Mouse (Mus musculus) kidney, embryonic 16.5 days (tissue): ENCODE data around the gene Farsa. TPM values are rescaled to one million over a fixed set of nuclear protein-coding genes. Genes with fewer than 3 reads are reported as not detected.
A peak's percentile ranks its signal among the peaks of the same experiment; 100 is the strongest.

Experiments
- ATAC-seq: fragments of 200-750 bp; cut with Nextera tagmentation; 2 replicates; pipeline ENCODE4 v1.8.0; 2017; ENCODE audit warnings: moderate TSS enrichment; ENCODE audit not compliant: low FRiP score, low TSS enrichment
- H3K27ac ChIP-seq: fragments of 300-500 bp; sonication (generic); 2 replicates; pipeline ENCODE4 v1.5.1; 2014; ENCODE audit warnings: low read length
- H3K27me3 ChIP-seq: fragments of 300-500 bp; sonication (generic); 2 replicates; pipeline ENCODE4 v1.6.1; 2014; ENCODE audit warnings: low read length, control low read depth, mixed read lengths; ENCODE audit not compliant: insufficient read depth
- H3K36me3 ChIP-seq: fragments of 300-500 bp; sonication (generic); 2 replicates; pipeline ENCODE4 v1.6.1; 2014; ENCODE audit warnings: low read length, control low read depth, mixed read lengths; ENCODE audit not compliant: insufficient read depth
- H3K4me1 ChIP-seq: fragments of 300-500 bp; sonication (generic); 2 replicates; pipeline ENCODE4 v1.6.1; 2014; ENCODE audit warnings: low read length, control low read depth, mixed read lengths; ENCODE audit not compliant: insufficient read depth
- H3K4me2 ChIP-seq: fragments of 300-500 bp; sonication (generic); replicated peaks from 2 replicates; pipeline ENCODE4 v1.6.1; 2014; ENCODE audit warnings: low read depth, low read length
- H3K4me3 ChIP-seq: fragments of 300-500 bp; sonication (generic); 2 replicates; pipeline ENCODE4 v1.5.1; 2014; ENCODE audit warnings: mild to moderate bottlenecking, low read length
- H3K9ac ChIP-seq: fragments of 300-500 bp; sonication (generic); replicated peaks from 2 replicates; pipeline ENCODE4 v1.6.1; 2014; ENCODE audit warnings: low read length
- H3K9me3 ChIP-seq: fragments of 300-500 bp; sonication (generic); 2 replicates; pipeline ENCODE4 v1.6.1; 2016; ENCODE audit warnings: low read length, control low read depth
- WGBS: fragments of 180-500 bp; shearing (Covaris S2); extraction: QIAGEN DNeasy Blood & Tissue Kit; methylation state at CpG from one replicate; pipeline ENCODE4 v1.1.7; 2014; 5-methylcytosine and 5-hydroxymethylcytosine counted together
- microRNA-seq: library from miRNA; unstranded; fragments of <30 nt; microRNA quantifications from one replicate; pipeline ENCODE4, GENCODE M21; 2016
- polyA plus RNA-seq: library from polyadenylated mRNA; unstranded; fragments of >200 nt; fragmentation: Nextera tagmentation; extraction: Ambion mirVana; gene quantifications from 2 replicates; pipeline ENCODE4 v1.2.1, GENCODE M21; 2015

Gene Farsa
- polyA plus RNA-seq, 1 experiment from 2014 or later, result 120 TPM

- ATAC-seq, result no peak
- H3K27me3 ChIP-seq, result peaks cover 46% of the 10 kb centered on the region
These were observed 58.5 kb downstream of the Farsa start for GRCm38 (mm10) chr8:84915269-84915668.

DNA sequence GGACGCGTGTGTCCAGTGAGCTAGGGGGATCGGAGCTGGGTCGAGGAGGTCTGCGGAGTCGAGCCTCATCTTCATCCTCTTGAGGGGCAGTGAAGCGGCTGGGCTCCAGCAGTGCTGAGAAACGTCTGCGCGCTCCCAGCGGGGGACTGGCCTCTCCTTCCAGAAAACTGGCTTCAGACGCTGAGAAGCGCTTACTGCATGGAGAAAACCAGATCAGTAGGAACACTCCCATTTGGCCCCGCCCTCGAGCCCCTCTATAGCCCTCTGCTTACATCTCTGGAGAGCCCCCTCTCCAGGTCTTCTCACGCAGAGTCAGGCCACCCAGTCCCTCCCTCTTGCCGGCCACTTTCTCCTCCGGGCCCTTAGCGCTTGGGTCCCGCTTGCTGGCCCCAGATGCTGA, 61.0 kb downstream of the Farsa start:
- Histone ChIP-seq H3K4me1 (peaks cover 4% of the 10 kb centered on the region), H3K4me2 (no peak overlapping the region), H3K36me3 (no peaks in the 10 kb centered on the region), H3K4me3 (no peak overlapping the region), H3K9ac (no peak overlapping the region), H3K27ac (no peak overlapping the region), H3K27me3 (peaks cover 24% of the 10 kb centered on the region), H3K9me3 (0 out of 2 replicates have a peak, but pooled peaks cover 2% of the 10 kb centered on the region)
- 24% methylated on average over 20 of the region's 20 CpGs for WGBS
- ATAC-seq, result no peak

More at GRCm38 (mm10) chr8:84915269-84915668, 58.5 kb downstream of the Farsa start:
- Histone ChIP-seq H3K9me3 (0 out of 2 replicates have a peak, but pooled peaks cover 2% of the 10 kb centered on the region), H3K9ac (no peak overlapping the region), H3K36me3 (no peaks in the 10 kb centered on the region), H3K4me2 (no peak overlapping the region), H3K27ac (no peak overlapping the region), H3K4me3 (no peak overlapping the region), H3K4me1 (peaks cover 9% of the 10 kb centered on the region)
- 85% methylated on average over 8 of the region's 8 CpGs for WGBS

DNA sequence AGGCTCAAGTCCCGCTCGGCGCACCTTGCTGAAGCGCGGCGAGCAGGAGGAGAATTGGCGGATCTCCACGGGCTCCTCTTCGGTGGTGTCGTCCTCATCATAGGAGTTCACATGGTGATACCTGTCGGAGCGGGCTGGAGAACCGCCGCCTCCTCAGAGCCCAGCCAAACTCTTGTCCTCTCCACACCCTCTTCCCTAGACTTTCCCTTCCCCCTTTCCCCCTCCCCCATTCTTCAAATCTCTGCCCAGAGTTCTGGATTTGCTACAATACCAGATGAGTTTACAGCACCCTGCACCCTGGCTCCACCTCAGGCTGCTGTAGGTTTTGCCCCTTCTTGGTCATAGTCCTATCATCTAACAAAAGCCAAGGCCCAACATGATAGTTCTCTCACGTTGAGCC, 61.9 kb downstream of the Farsa start:
- H3K9ac ChIP-seq, result no peak overlapping the region
- H3K36me3 ChIP-seq, result no peaks in the 10 kb centered on the region
- H3K9me3 ChIP-seq, result 0 out of 2 replicates have a peak, but pooled peaks cover 2% of the 10 kb centered on the region
- WGBS, result 91% methylated on average over 15 of the region's 15 CpGs
- H3K27ac ChIP-seq, result no peak overlapping the region
- H3K27me3 ChIP-seq, result peaks cover 17% of the 10 kb centered on the region
- no peak overlapping the region for H3K4me2 ChIP-seq
- H3K4me3 ChIP-seq, result no peak overlapping the region
- no peaks in the 10 kb centered on the region for H3K4me1 ChIP-seq
- ATAC-seq, result no peak

Small RNAs within 50 kb of the gene (microRNA-seq; reads per million reads assigned to microRNA genes)
- 2.7 reads per million, percentile 12 among the genes with 10 or more reads in this experiment for gene Mir7069

Other genes starting within 250 kb of the Farsa start
- 73.5 and 78.0 TPM in 2 replicates for gene Ier2, start 194.1 kb upstream of the Farsa start, polyA plus RNA-seq
- 81.5 and 82.9 TPM in 2 replicates for gene Trmt1, start 170.7 kb upstream of the Farsa start, polyA plus RNA-seq
- 22.5 and 26.7 TPM in 2 replicates for gene Nacc1, start 169.1 kb upstream of the Farsa start, polyA plus RNA-seq
- gene Lyl1, start 155.5 kb upstream of the Farsa start, polyA plus RNA-seq, result 7.9 and 8.1 TPM in 2 replicates
- gene G430095P16Rik, start 134.0 kb upstream of the Farsa start, polyA plus RNA-seq, result 2.3 and 2.8 TPM in 2 replicates
- 14.8 and 15.9 TPM in 2 replicates for gene Nfix, start 56.6 kb upstream of the Farsa start, polyA plus RNA-seq
- 6.6 and 9.0 TPM in 2 replicates for gene Dand5, start 34.2 kb upstream of the Farsa start, polyA plus RNA-seq
- gene Gadd45gip1, start 25.5 kb upstream of the Farsa start, polyA plus RNA-seq, result 49.7 and 51.6 TPM in 2 replicates
- gene Rad23a, start 16.3 kb upstream of the Farsa start, polyA plus RNA-seq, result 109 and 114 TPM in 2 replicates
- 1,143 and 1,180 TPM in 2 replicates for gene Calr, start 10.1 kb upstream of the Farsa start, polyA plus RNA-seq
- gene Syce2, start 15.1 kb downstream of the Farsa start, polyA plus RNA-seq, result 60.7 and 61.3 TPM in 2 replicates
- gene Gcdh, start 36.9 kb downstream of the Farsa start, polyA plus RNA-seq, result 61.2 and 70.4 TPM in 2 replicates
- gene Klf1, start 44.9 kb downstream of the Farsa start, polyA plus RNA-seq, result 2.4 and 2.8 TPM in 2 replicates
- gene Dnase2a, start 51.6 kb downstream of the Farsa start, polyA plus RNA-seq, result 10.2 and 10.6 TPM in 2 replicates
- gene Mast1, start 80.4 kb downstream of the Farsa start, polyA plus RNA-seq, result 0.34 and 0.54 TPM in 2 replicates
- gene Rtbdn, start 90.0 kb downstream of the Farsa start, polyA plus RNA-seq, result 0.19 and 0.30 TPM in 2 replicates
- gene Gm49661, start 112.4 kb downstream of the Farsa start, polyA plus RNA-seq, result not detected in 2 replicates
- gene Prdx2, start 112.6 kb downstream of the Farsa start, polyA plus RNA-seq, result 810 and 819 TPM in 2 replicates
- gene Rnaseh2a, start 112.8 kb downstream of the Farsa start, polyA plus RNA-seq, result 137 and 138 TPM in 2 replicates
- 8.3 and 11.7 TPM in 2 replicates for gene Junb, start 121.7 kb downstream of the Farsa start, polyA plus RNA-seq
- 34.8 and 35.2 TPM in 2 replicates for gene Hook2, start 133.6 kb downstream of the Farsa start, polyA plus RNA-seq
- not detected in 2 replicates for gene Best2, start 157.5 kb downstream of the Farsa start, polyA plus RNA-seq
- gene Asna1, start 168.3 kb downstream of the Farsa start, polyA plus RNA-seq, result 150 and 154 TPM in 2 replicates
- 93.3 and 104 TPM in 2 replicates for gene Trir, start 169.8 kb downstream of the Farsa start, polyA plus RNA-seq
- 27.5 and 28.4 TPM in 2 replicates for gene Tnpo2, start 179.9 kb downstream of the Farsa start, polyA plus RNA-seq
- gene Fbxw9, start 203.1 kb downstream of the Farsa start, polyA plus RNA-seq, result 34.6 and 37.3 TPM in 2 replicates
- gene Gm5741, start 211.0 kb downstream of the Farsa start, polyA plus RNA-seq, result 0.62 and 0.92 TPM in 2 replicates
- gene Dhps, start 214.8 kb downstream of the Farsa start, polyA plus RNA-seq, result 60.6 and 70.5 TPM in 2 replicates
- 141 TPM in 2 replicates for gene Wdr83os, start 223.8 kb downstream of the Farsa start, polyA plus RNA-seq
- 53.0 and 54.8 TPM in 2 replicates for gene Wdr83, start 224.3 kb downstream of the Farsa start, polyA plus RNA-seq
- 46.9 and 53.6 TPM in 2 replicates for gene Man2b1, start 226.3 kb downstream of the Farsa start, polyA plus RNA-seq